Mouse (Mus musculus): Measurements from ENCODE around the gene Mtmr4. TPM values are rescaled to one million over a fixed set of nuclear protein-coding genes. Genes with fewer than 3 reads are reported as not detected.

Gene Mtmr4
- total and polyA plus RNA-seq, 3 experiments = 29.4 to 32.9 (median 29.5) TPM

DNA sequence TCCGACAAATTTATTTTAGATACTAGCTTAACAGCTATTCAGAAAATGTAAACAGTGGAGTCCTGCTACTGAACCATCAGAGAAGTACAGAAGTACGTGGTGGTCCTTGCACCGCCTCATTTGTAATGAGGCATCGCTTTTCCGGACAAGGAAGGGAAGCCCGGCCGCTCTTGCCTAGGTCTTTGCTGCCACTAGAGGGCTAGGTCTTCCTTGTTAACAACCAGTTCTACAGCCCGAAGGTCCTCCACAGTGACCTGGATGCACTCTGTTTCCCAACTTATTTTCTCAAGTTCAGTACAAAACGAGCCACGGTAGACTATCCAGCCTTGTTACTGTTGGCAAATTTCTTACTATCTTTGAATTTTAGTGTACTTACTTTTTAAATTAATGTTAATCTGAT is 37.9 kb downstream of the Mtmr4 start:
- in situ Hi-C loops (cut with MboI; ENCODE audit: low pct_ligation_motif_present, low pct_unique_long_range_greater_than_20kb, low sequenced_read_pairs) = no loop called here

DNA sequence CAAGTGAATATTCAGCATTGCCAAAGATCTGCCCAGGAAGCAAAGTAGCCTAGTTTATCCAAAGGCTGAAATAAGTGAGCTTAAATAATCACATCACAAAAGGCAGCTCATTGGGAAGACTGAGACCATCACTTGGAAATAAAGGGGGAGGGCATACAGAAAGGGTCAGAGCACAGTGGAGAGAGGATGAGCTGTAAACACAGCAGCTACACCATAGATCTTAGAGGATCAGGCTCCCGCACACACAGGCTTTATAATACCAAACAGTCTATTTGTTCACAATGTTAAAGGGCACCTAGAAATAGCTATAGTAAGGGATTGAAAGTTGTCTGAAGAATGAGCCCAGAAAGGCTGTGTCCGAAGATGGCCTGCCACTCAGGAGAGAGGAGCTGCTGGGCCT is 46.8 kb downstream of the Mtmr4 start:
- dilution Hi-C loops (cut with MboI; ENCODE audit: extremely low pct_ligation_motif_present, extremely low pct_unique_long_range_greater_than_20kb, low sequenced_read_pairs) (no loop called here), in situ Hi-C loops (cut with MboI; ENCODE audit: low pct_ligation_motif_present, low pct_unique_long_range_greater_than_20kb, low sequenced_read_pairs) (no loop called here)
- no peaks in the 10 kb centered on the region for H3K79me2 ChIP-seq (replicated peaks; ENCODE audit: control insufficient read depth, extremely low read depth, insufficient read depth, poor library complexity, severe bottlenecking)
- H3K4me1 ChIP-seq (ENCODE audit: control insufficient read depth in 1 of 2, insufficient read depth in 2 of 2) = peaks cover 0 to 22% of the 10 kb centered on the region in 2 experiments; a peak in 3 of 4 replicates
- H3K36me3 ChIP-seq (replicated peaks in 1 of 2; ENCODE audit: control insufficient read depth in 1 of 2, insufficient read depth in 1 of 2, low read length in 1 of 2) = no peaks in the 10 kb centered on the region
- DNase-seq (ENCODE audit: extremely low read depth) = no peak
- H3K4me3 ChIP-seq (replicated peaks in 1 of 3; ENCODE audit: low read depth in 2 of 3, low read length in 2 of 3, poor library complexity in 1 of 3) = peak overlapping the region; percentile 55 to 63 (median 60)
- H3K9ac ChIP-seq (ENCODE audit: insufficient read depth, low read depth) = peak overlapping the region; percentile 81
- no peaks in the 10 kb centered on the region for H3K27me3 ChIP-seq (replicated peaks)
- peak overlapping the region; percentile 14; the same call in 1 of the 2 replicates for H3K27ac ChIP-seq (ENCODE audit: insufficient read depth, low read depth)
- H3K4me2 ChIP-seq (ENCODE audit: insufficient read depth, low read depth, poor library complexity, severe bottlenecking) = peak overlapping the region; percentile 35
- no peaks in the 10 kb centered on the region for H3K9me3 ChIP-seq (replicated peaks; ENCODE audit: low read length)
- TF ChIP-seq GABPA (IDR thresholded peaks at IDR 0.05; ENCODE audit: insufficient replicate concordance, low read depth, low read length) (no peak), CHD2 (IDR thresholded peaks at IDR 0.05; ENCODE audit: low read length) (no peak), USF2 (conservative IDR thresholded peaks at IDR 0.05; ENCODE audit: low read depth, low read length) (no peak), CHD1 (IDR thresholded peaks at IDR 0.05; ENCODE audit: low read depth, low read length) (no peak), TBP (conservative IDR thresholded peaks at IDR 0.05; ENCODE audit: low read depth, low read length) (no peak), ZMIZ1 (IDR thresholded peaks at IDR 0.05; ENCODE audit: low read depth, low read length) (no peak), MAZ (IDR thresholded peaks at IDR 0.05; ENCODE audit: low read depth, low read length) (no peak), IRF4 (IDR thresholded peaks at IDR 0.05; ENCODE audit: low read depth, low read length) (no peak), RAD21 (IDR thresholded peaks at IDR 0.05; ENCODE audit: low read depth, low read length) (no peak), MEF2A (IDR thresholded peaks at IDR 0.05; ENCODE audit: borderline replicate concordance, low read depth, low read length) (no peak)

More for the DNA sequence above, 37.9 kb downstream of the Mtmr4 start:
- DNase-seq (ENCODE audit: extremely low read depth) = peak; percentile 70
- Histone ChIP-seq H3K4me3 (replicated peaks in 1 of 3; ENCODE audit: low read depth in 2 of 3, low read length in 2 of 3, poor library complexity in 1 of 3) (no peak overlapping the region), H3K79me2 (replicated peaks; ENCODE audit: control insufficient read depth, extremely low read depth, insufficient read depth, poor library complexity, severe bottlenecking) (no peaks in the 10 kb centered on the region), H3K9ac (ENCODE audit: insufficient read depth, low read depth) (0 out of 2 replicates have a peak overlapping the region, but pooled peaks have one; percentile 28), H3K9me3 (replicated peaks; ENCODE audit: low read length) (no peaks in the 10 kb centered on the region), H3K27me3 (replicated peaks) (no peaks in the 10 kb centered on the region), H3K4me2 (ENCODE audit: insufficient read depth, low read depth, poor library complexity, severe bottlenecking) (peak overlapping the region; percentile 58), H3K4me1 (ENCODE audit: control insufficient read depth in 1 of 2, insufficient read depth in 2 of 2) (peaks cover 2 to 9% of the 10 kb centered on the region in 2 experiments; a peak in 3 of 4 replicates), H3K36me3 (replicated peaks in 1 of 2; ENCODE audit: control insufficient read depth in 1 of 2, insufficient read depth in 1 of 2, low read length in 1 of 2) (peaks cover 0 to 2% of the 10 kb centered on the region in 2 experiments), H3K27ac (ENCODE audit: insufficient read depth, low read depth) (no peak overlapping the region)
- dilution Hi-C loops (cut with MboI; ENCODE audit: extremely low pct_ligation_motif_present, extremely low pct_unique_long_range_greater_than_20kb, low sequenced_read_pairs) = no loop called here
- TF ChIP-seq BHLHE40 (IDR thresholded peaks at IDR 0.05; ENCODE audit: low read depth, low read length) (no peak), NELFE (IDR thresholded peaks at IDR 0.05; ENCODE audit: low read depth, low read length) (peak; percentile 56; the same call in 1 of the 2 replicates), SIN3A (IDR thresholded peaks at IDR 0.05; ENCODE audit: low read length) (peak; percentile 57; the same call in 1 of the 2 replicates), TBP (conservative IDR thresholded peaks at IDR 0.05; ENCODE audit: low read depth, low read length) (no peak), MAFK (IDR thresholded peaks at IDR 0.05; ENCODE audit: insufficient replicate concordance, low read length) (no peak), CHD2 (IDR thresholded peaks at IDR 0.05; ENCODE audit: low read length) (no peak), SMC3 (IDR thresholded peaks at IDR 0.05; ENCODE audit: low read depth, low read length) (peak; percentile 94), POLR2A (IDR thresholded peaks at IDR 0.05; ENCODE audit: low read depth, low read length) (no peak), KAT2A (IDR thresholded peaks at IDR 0.05; ENCODE audit: insufficient replicate concordance, low read length) (no peak), ETS1 (conservative IDR thresholded peaks at IDR 0.05; ENCODE audit: low read depth, low read length) (no peak), RCOR1 (conservative IDR thresholded peaks at IDR 0.05; ENCODE audit: low read depth, low read length) (no peak), JUN (IDR thresholded peaks at IDR 0.05; ENCODE audit: insufficient read depth, low read depth, low read length) (no peak), ELF1 (IDR thresholded peaks at IDR 0.05; ENCODE audit: low read depth, low read length) (peak; percentile 77), USF1 (IDR thresholded peaks at IDR 0.05; ENCODE audit: low read depth, low read length) (no peak), IRF4 (IDR thresholded peaks at IDR 0.05; ENCODE audit: low read depth, low read length) (peak; percentile 45; the same call in 1 of the 2 replicates), RAD21 (IDR thresholded peaks at IDR 0.05; ENCODE audit: low read depth, low read length) (peak; percentile 85), JUND (conservative IDR thresholded peaks at IDR 0.05; ENCODE audit: low read depth, low read length) (no peak), ZMIZ1 (IDR thresholded peaks at IDR 0.05; ENCODE audit: low read depth, low read length) (no peak), EP300 (IDR thresholded peaks at IDR 0.05; ENCODE audit: low read length) (no peak), USF2 (conservative IDR thresholded peaks at IDR 0.05; ENCODE audit: low read depth, low read length) (no peak), NRF1 (IDR thresholded peaks at IDR 0.05; ENCODE audit: low read depth, low read length) (no peak), CHD1 (IDR thresholded peaks at IDR 0.05; ENCODE audit: low read depth, low read length) (no peak), ZNF384 (IDR thresholded peaks at IDR 0.05; ENCODE audit: low read depth, low read length) (no peak), UBTF (IDR thresholded peaks at IDR 0.05; ENCODE audit: low read depth, low read length) (no peak), MEF2A (IDR thresholded peaks at IDR 0.05; ENCODE audit: borderline replicate concordance, low read depth, low read length) (no peak; the same call in 1 of the 2 replicates), E2F4 (IDR thresholded peaks at IDR 0.05; ENCODE audit: insufficient replicate concordance, low read depth, low read length) (no peak), CTCF (conservative IDR thresholded peaks at IDR 0.05 in 1 of 2, IDR thresholded peaks at IDR 0.05 in 1 of 2; ENCODE audit: low read depth in 2 of 2, low read length in 2 of 2) (peak; percentile 76 to 92), PAX5 (IDR thresholded peaks at IDR 0.05; ENCODE audit: low read length) (no peak), MXI1 (IDR thresholded peaks at IDR 0.05; ENCODE audit: low read depth, low read length) (0 out of 2 replicates have a peak, but pooled peaks have one; percentile 42), MAX (IDR thresholded peaks at IDR 0.05; ENCODE audit: low read length) (no peak), ZC3H11A (IDR thresholded peaks at IDR 0.05; ENCODE audit: low read depth, low read length) (peak; percentile 42; the same call in 1 of the 2 replicates), MAZ (IDR thresholded peaks at IDR 0.05; ENCODE audit: low read depth, low read length) (no peak), ZKSCAN1 (IDR thresholded peaks at IDR 0.05; ENCODE audit: borderline replicate concordance, low read depth, low read length) (no peak), POLR2AphosphoS2 (IDR thresholded peaks at IDR 0.05; ENCODE audit: low read depth, low read length) (no peak), GABPA (IDR thresholded peaks at IDR 0.05; ENCODE audit: insufficient replicate concordance, low read depth, low read length) (no peak), TCF12 (IDR thresholded peaks at IDR 0.05; ENCODE audit: low read depth, low read length) (peak; percentile 30; the same call in 1 of the 2 replicates), MYC (IDR thresholded peaks at IDR 0.05; ENCODE audit: low read depth, low read length) (no peak), HCFC1 (IDR thresholded peaks at IDR 0.05; ENCODE audit: low read depth, low read length) (no peak; the same call in 1 of the 2 replicates)

Measured in CH12.LX (cell line).